Mouse (Mus musculus) hematopoietic stem cell, adult 5-6 weeks (primary cell): ENCODE results near the gene Gm7361. TPM values are rescaled to one million over a fixed set of nuclear protein-coding genes. Genes with fewer than 3 reads are reported as not detected.
"Not testable (repeated sequence)": the region's sequence is repeated elsewhere in the genome, so short reads cannot be mapped to it uniquely, and the experiment has no call there.

Source experiments
- ATAC-seq, 2 experiments: fragments of 125-278 bp in 1 of 2; replicated peaks in 1 of 2; 2 replicates each; pipeline ENCODE4 v1.8.0; 2016 to 2017; ENCODE audit warnings: inconsistent platforms in 2 of 2, mild to moderate bottlenecking in 2 of 2, moderate number of reproducible peaks in 2 of 2, low read depth in 1 of 2, moderate TSS enrichment in 1 of 2; ENCODE audit not compliant: low FRiP score in 2 of 2, poor library complexity in 2 of 2, severe bottlenecking in 2 of 2, insufficient read depth in 1 of 2, low TSS enrichment in 1 of 2
- total RNA-seq: library from RNA; stranded (forward); fragments of 172-1452, 232-1000 nt; gene quantifications from 2 replicates; pipeline ENCODE4 v1.2.3, GENCODE M21; 2017

The Gm7361 gene
- total RNA-seq, result not detected in 2 replicates

- ATAC-seq, result not testable (repeated sequence)
Measured at GRCm38 (mm10) chr5:26257391-26257790, at the start of gene Gm7361. TSS of gene Gm7361 (plus strand) at chr5:26257691.

- no peak for ATAC-seq
Measured at GRCm38 (mm10) chr5:26211030-26211429, 46.5 kb upstream of the Gm7361 start.

DNA sequence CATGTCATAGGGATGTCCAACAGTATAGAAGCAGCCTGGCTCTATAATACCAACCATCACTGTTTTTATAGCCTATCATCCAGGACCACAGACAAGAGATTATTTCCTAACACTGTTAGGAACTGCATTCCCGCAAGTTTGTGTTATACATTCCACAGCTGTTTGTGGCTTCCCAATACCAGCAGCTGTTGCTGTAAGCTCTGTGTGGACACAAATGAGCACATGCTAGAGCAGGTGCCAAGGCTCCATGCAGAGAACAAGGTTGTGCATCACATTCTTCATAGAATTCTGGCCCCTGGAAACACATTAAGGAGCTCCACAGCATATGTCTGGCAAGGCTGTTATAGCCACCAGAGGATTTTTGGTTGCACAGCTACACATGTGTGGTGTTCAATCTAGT lies 35.4 kb upstream of the Gm7361 start:
- ATAC-seq, result no peak

DNA sequence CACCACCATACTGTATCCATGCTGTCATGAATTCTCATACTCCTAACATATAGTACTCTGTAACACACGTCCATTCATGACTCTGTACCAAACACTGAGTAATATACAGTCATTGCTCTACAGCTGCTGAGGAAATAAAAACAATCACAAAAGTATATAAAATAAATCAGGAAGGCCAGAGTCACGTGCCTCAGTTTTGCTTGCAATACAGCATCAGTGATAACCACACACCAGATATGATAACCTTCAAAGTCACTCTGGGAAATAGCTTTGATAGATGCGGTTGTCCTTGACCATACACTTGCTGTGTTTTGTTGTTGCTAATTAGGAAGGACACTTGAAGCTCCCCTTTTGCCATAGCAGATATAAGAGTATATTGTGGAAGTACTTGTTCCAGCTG lies 9.2 kb downstream of the Gm7361 start:
- ATAC-seq, result not testable (repeated sequence)

DNA sequence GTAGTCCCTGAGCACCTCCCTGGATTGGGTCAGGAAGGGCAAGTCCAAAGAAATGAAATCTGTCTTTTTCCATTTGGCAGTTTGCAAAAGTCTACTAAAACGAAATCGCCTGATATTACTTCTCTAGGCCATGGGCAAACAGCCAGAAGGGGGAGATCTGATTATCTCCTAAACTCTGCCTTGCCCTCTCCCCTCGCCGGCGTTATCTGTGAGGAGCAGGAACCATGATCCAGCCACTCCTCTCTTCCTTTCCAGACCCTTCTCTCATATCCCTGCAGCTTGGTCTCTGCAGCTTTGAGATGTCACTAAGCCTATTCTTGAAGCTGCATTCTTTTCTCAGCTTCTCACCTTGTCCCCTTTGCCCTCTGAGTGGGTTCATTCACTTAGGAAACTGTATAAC lies 22.9 kb downstream of the Gm7361 start:
- no peak for ATAC-seq

GRCm38 (mm10) chr5:26281717-26282116 lies 24.2 kb downstream of the Gm7361 start:
- ATAC-seq, result no peak

DNA sequence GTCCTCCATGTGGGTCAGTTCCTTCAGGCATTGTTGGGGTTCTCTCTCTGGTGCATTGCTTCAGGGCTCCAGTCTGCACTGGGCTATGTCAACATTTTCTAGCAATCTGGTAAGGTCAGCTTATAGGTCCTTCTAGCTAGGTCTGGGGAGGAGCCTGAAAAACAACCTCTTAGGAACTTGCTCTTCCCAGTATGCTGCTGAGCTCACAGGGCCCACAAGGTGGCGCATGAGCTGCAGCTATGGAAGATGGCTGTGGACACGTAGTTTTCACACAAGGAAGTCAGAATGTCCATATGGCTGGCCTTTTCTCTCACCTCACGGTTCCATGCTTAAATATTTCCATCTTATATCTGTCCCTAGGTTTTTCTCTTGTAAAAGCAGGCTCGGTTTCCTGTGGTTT lies 24.8 kb downstream of the Gm7361 start:
- no peak for ATAC-seq

- no peak for ATAC-seq
Measured at GRCm38 (mm10) chr5:26283399-26283798, 25.9 kb downstream of the Gm7361 start.

DNA sequence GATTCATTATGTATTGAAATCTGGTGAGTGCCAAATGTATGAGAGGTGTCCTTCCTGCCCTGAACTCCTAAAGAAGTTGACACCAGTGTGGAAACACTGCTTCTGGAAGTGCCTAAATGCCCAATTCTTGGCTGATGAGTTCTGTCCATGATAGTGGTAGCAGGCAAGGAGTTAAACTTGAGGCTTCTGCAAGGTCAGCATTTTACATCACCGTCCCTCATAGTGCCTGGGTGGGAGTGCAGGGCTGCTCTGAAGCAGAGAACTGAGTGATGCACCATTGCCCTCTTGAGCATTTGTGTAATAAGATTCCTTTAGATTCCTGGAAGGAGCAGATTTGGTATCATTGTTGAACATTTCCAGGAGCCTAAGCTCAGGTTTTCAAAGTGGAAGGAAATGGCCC lies 34.1 kb downstream of the Gm7361 start:
- ATAC-seq, result no peak

GRCm38 (mm10) chr5:26293258-26293657 lies 35.8 kb downstream of the Gm7361 start:
- no peak for ATAC-seq

Other genes starting within 250 kb of the Gm7361 start
- gene Gm5862, start 234.8 kb upstream of the Gm7361 start, total RNA-seq, result not detected in 2 replicates
- not detected in 2 replicates for gene Speer4a, start 218.1 kb upstream of the Gm7361 start, total RNA-seq
- not detected in 2 replicates for gene Gm7347, start 199.1 kb upstream of the Gm7361 start, total RNA-seq
- gene Gm10471, start 168.4 kb upstream of the Gm7361 start, total RNA-seq, result not detected in 2 replicates
- not detected in 2 replicates for gene 5031410I06Rik, start 152.3 kb upstream of the Gm7361 start, total RNA-seq
- gene Gm10220, start 136.3 kb upstream of the Gm7361 start, total RNA-seq, result not detected in 2 replicates